Mouse (Mus musculus): ENCODE data around the gene Fez2. TPM values are rescaled to one million over a fixed set of nuclear protein-coding genes. Genes with fewer than 3 reads are reported as not detected.

Fez2 gene
- 10 to 100 TPM; 58.2 to 65.3 TPM for total RNA-seq (2021)
- long read RNA-seq, experiment 1, transcript Fez2-202 (9 exons, 2,041 nt), result major isoform, 92 of 186 reads
- long read RNA-seq, experiment 1, transcript Fez2-201 (8 exons, 1,939 nt), result minor isoform, 83 of 186 reads
- long read RNA-seq, experiment 1, partial matches to known transcripts, result 1 of 186 reads
- long read RNA-seq, experiment 1, other reads (novel, unspliced or antisense), result 10 of 186 reads
- long read RNA-seq, experiment 2, transcript Fez2-201 (8 exons, 1,939 nt), result major isoform, 77 of 148 reads
- long read RNA-seq, experiment 2, transcript Fez2-202 (9 exons, 2,041 nt), result minor isoform, 57 of 148 reads
- long read RNA-seq, experiment 2, partial matches to known transcripts, result 1 of 148 reads
- long read RNA-seq, experiment 2, other reads (novel, unspliced or antisense), result 13 of 148 reads

DNA sequence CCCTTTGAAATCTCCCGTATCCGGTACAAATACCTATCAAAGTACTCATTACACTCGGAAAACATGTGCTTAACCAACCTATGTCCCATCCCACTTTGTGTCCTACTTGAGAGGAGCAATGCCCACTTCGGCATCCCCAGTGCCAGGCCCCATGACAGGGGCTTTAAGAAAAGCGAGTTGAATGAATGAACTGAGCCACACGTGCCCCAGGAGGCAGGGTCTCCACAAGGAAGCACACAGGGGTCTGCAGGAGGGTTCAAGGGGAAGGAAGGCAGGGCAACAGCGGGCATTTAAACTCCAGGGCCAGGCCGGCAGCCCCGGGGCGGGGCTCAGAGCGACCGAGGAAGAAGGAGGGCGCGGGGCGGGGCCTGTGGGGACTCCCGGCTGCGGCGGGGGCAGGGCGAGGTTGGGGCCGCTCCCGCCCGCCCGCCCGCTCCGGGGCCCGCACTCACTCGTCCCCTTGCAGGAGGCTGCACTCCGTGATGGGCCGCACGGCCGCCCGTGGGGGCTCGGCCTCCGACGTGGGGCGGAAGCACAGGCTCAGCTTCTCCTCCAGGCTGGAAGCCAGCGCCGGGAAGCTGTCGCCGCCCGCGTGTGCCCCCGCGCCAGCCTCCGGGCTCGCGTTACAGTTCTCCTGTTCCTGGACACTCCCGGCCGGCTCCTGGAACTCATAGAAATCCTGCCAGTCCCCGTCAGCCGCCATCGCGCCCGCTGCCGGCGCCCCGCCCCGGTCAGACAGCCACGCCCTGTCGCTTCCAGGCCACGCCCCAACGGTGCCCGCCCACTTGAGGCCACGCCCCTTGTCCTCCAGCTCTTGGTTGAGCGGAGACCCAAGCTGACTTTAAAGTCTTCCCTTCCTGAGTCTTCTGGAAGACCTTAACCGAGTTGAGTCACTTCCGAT is at the start of gene Fez2:
TSS of gene Fez2 (minus strand) at position 772 of the 901 bp plus-strand sequence.
- peak within 1 kb of the TSS; percentile 95 for H3K27ac ChIP-seq
- DNase-seq, result peak; percentile 96
- no peak for TF ChIP-seq CTCF (IDR thresholded peaks at IDR 0.05)
- intact Hi-C loops (cut with DNase I), result loop anchor here (5.0 kb wide), 1 partner anchor 55 kb away; no protein-coding TSS in a partner anchor
- peak within 1 kb of the TSS; percentile 92 for H3K4me3 ChIP-seq

DNA sequence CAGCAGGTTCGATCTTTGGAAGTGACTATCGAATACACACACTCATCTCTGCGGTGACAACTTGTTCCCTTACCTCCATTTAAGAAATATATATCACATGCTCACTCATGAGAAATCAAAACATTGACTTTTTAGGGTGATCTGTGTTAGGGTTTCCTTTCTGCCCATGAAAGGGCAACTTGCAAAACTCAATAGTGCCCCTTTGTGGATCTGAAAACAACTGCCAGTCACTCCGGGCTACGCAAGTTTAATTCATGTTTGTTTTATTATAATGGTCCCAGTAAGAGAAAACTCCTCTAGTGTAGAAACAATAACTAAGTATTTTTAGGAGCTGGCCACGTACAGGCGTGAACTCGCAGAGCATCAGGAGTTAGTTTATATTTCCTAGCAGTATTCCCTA is 47.5 kb upstream of the Fez2 start:
- TF ChIP-seq CTCF (IDR thresholded peaks at IDR 0.05), result peak; percentile 39; the same call in 1 of the 2 replicates
- Histone ChIP-seq H3K4me3 (no peak overlapping the region), H3K27ac (no peak overlapping the region)
- DNase-seq, result no peak
- intact Hi-C loops (cut with DNase I), result no loop called here

DNA sequence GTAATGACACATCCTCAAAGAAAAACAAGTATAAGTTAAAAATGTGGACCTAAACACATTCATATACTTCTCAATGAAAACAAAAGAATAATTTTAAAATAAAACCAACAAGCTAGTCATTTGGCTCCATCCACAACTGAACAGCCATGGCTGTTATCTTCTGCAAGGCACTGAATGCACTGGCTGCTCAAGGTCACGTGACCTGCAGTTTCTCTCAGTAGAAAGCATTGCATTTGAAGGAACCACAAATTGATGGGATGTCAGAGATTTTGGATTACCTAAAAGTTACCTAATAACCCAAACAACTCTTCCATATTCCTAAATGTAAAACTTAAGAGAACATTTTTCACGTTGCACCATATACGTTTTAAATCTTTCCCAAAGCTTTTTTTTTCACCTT is 47.1 kb upstream of the Fez2 start:
- Histone ChIP-seq H3K4me3 (no peak overlapping the region), H3K27ac (no peak overlapping the region)
- no peak for TF ChIP-seq CTCF (IDR thresholded peaks at IDR 0.05)
- intact Hi-C loops (cut with DNase I), result no loop called here
- DNase-seq, result no peak

DNA sequence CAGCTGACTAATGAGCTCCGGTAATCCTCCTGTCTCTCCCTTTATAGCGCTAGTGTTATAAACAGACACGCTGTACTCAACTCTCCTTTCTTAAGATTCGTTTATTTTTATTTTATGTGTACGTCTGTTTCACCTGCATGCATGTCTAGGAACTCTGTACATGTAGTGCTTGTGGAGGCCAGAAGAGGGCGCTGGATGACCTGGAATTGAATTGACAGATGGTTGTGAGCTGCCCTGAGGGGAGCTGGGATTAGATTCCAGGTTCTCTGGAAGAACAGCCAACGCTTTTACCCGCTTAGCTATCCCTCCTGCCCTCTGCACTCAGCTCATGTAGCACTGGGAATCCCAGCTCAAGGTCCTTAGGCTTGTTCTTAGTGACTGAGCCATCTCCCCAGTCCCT is 42.2 kb upstream of the Fez2 start:
- intact Hi-C loops (cut with DNase I), result no loop called here

DNA sequence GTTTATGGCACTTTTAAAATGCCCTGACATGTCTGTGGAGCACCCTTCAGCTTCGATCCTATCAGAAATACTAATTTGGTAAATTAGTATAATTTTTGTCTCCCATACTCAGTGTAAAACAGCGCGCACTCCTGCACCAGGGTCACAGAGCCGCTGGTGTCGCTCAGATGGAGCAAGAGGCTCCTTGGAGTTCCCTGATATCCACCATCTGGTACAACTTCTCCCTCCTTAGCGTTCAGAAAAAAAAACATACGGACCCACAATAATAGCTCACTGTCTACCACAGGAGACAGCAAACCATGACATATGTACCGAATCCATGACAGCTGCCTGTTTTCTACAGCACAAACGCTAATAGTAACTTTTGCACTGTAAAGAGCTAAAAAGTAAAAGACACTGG is 37.6 kb upstream of the Fez2 start:
- DNase-seq, result no peak
- TF ChIP-seq CTCF (IDR thresholded peaks at IDR 0.05), result no peak
- H3K4me3 ChIP-seq, result no peak overlapping the region
- intact Hi-C loops (cut with DNase I), result loop anchor here (1.0 to 5.0 kb wide), 2 partner anchors 258 to 413 kb away; no protein-coding TSS in a partner anchor
- H3K27ac ChIP-seq, result no peak overlapping the region

More for the DNA sequence above, 42.2 kb upstream of the Fez2 start:
- no peak; the same call in 1 of the 2 replicates for TF ChIP-seq CTCF (IDR thresholded peaks at IDR 0.05)
- H3K27ac ChIP-seq, result no peak overlapping the region
- DNase-seq, result no peak
- no peak overlapping the region for H3K4me3 ChIP-seq

DNA sequence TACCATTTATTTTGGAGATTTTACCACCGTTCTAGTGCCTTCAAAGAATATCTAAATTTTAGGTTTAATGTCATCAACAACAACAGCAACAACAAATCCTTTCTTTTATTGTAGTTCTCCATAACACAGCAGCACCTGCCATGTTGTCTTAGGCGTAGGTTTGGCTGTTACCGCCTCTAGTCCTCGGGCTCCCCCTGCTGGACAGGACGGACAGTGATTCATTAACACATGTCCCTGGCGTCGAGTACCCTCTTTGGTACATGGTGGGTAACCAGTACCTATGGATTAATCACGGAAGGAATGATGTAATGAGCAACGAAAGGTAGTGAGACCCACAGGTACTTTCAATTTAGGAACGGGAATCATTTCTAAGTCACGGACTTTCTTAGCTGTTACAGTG is 37.2 kb upstream of the Fez2 start:
- Histone ChIP-seq H3K4me3 (no peak overlapping the region), H3K27ac (no peak overlapping the region)
- intact Hi-C loops (cut with DNase I), result loop anchor here (1.0 to 5.0 kb wide), 2 partner anchors 258 to 413 kb away; no protein-coding TSS in a partner anchor
- TF ChIP-seq CTCF (IDR thresholded peaks at IDR 0.05), result peak; percentile 96
- DNase-seq, result peak; percentile 85

DNA sequence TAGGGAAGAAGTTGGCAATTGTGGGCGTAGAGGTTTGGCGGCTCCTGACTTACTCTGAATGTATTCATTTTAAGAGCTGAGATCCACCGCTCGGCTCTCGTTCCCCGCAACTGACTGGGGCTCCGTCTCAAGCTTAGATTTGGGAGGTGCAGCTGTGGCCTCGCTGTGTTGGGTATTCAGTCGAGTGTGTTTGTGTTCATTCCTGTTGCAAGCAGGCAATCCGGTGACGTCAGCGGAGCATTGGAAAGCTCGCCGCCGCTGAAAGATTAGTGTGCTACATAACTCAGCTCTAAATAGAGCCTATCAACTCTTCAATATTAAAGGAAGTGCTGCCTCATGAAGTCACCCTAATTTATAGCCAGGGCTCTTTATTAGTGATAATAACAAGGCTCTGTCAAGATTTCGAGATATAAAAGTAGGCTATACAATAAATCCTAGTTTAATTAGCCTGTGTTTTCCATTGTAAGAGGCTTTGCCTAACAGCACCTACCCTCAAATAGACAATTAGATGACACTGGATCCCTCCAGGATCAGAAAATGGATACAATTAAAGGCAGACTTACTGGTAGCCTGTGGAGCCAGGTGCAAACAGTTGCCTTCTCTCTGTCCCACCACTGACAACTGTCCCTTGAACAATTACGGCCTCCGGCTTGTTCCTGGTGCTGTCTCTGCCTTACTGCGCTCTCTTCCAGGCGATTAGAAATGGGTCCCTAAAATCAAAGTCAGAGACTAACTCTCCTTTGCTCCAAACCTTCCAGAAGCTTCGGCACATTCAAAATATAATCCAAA is 36.4 kb upstream of the Fez2 start:
- intact Hi-C loops (cut with DNase I), result loop anchor here (5.0 kb wide), 1 partner anchor 157 kb away; no protein-coding TSS in a partner anchor
- Histone ChIP-seq H3K27ac (peak overlapping the region; percentile 51), H3K4me3 (peak overlapping the region; percentile 36)
- DNase-seq, result peak; percentile 51
- no peak for TF ChIP-seq CTCF (IDR thresholded peaks at IDR 0.05)

DNA sequence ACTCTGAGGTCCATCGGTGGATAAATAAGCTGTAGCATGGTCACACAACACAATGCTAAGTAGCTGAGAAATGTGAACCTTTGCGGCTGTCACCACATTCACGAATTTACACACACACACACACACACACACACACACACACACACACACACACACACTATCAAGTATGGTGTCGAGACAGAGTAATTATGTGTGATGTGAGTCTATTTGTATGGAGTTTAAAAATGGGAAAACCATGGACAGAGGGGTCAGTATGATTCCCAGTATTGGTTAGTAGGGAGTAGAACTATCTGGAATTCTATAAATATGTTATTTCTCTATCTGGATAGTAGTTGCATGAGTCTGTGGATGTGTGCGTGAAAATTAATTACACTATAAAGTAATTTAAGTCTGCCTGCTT is 35.6 kb upstream of the Fez2 start:
- no peak for DNase-seq
- Histone ChIP-seq H3K27ac (no peak overlapping the region), H3K4me3 (no peak overlapping the region)
- no peak for TF ChIP-seq CTCF (IDR thresholded peaks at IDR 0.05)
- intact Hi-C loops (cut with DNase I), result loop anchor here (5.0 kb wide), 1 partner anchor 156 kb away; no protein-coding TSS in a partner anchor

DNA sequence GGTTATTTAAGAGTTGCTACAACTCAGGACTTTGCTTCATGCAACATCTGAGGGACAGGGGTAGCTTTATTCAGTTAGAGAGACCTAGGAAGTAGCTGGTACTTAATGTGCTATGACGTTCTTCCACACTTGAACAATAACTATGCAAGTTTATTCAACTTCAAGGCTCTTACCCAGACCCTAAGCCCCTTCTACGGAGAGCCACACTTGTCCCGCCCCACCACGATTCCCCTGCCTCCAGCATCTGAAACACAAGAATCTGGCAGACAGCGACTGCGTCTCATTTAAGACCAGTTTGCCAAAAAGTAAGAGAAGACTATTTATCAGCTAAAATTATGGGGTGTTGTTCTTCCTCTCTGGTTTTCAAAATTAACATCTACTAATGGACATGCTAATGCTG is 33.9 kb upstream of the Fez2 start:
- peak overlapping the region; percentile 23; the same call in 1 of the 2 replicates for H3K4me3 ChIP-seq
- no peak for TF ChIP-seq CTCF (IDR thresholded peaks at IDR 0.05)
- no peak for DNase-seq
- intact Hi-C loops (cut with DNase I), result loop anchor here (1.0 to 5.0 kb wide), 2 partner anchors 155 to 251 kb away; no protein-coding TSS in a partner anchor
- H3K27ac ChIP-seq, result peak overlapping the region; percentile 63

DNA sequence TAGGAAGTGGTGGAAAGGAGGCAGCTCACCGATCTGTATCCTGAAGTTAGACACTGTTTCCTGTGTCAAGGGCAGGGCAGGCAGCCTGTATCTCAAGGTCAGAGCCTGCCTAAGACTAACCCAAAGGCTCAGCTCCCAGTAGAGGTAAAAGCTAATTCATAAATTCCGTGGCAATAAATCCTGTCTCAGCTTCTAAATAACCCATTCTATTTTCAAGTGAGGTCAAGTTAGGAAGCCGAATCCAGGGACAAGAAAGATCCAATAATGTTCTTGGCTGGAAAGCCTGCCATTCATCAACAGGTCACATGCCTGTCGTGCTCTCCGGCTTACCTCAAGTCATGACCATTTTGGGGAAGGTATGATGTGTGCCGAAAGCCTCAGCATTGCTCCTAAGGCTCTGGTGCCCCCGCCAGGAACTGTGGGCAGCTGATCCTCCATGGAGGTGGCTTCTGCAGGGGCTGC is 33.4 kb upstream of the Fez2 start:
- H3K27ac ChIP-seq, result peak overlapping the region; percentile 63
- DNase-seq, result peak; percentile 68
- TF ChIP-seq CTCF (IDR thresholded peaks at IDR 0.05), result peak; percentile 54
- intact Hi-C loops (cut with DNase I), result loop anchor here (1.0 to 5.0 kb wide), 2 partner anchors 154 to 250 kb away; no protein-coding TSS in a partner anchor
- H3K4me3 ChIP-seq, result peak overlapping the region; percentile 23

DNA sequence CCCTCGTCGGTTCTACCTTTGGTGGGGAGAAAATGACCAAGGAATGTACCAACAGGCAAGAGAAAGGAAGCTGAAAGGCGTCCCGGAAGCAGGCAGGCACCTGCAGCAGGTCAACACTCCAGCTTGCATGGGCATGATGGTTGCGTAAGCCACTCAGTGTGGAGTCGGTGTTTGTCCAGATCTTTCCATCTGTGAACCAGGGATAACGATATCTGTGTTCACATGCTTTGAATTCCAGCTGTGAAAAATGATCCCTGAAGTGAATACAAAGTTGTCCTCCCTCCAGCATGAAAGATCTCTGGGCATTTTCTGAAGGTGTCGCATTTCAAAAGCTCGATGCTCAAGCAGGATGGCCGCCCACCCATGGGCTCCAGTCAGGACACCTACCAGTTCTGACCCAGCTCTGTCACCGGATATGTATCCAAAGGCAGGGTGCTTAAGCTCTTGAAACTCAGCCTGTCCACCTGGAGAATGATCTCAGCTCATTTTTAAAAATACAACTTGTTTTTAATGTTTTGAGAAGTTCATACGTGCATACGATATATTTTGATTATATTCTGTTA is 31.8 kb upstream of the Fez2 start:
- peak overlapping the region; percentile 63; the same call in 1 of the 2 replicates for H3K27ac ChIP-seq
- intact Hi-C loops (cut with DNase I), result loop anchor here (5.0 kb wide), 1 partner anchor 152 kb away; no protein-coding TSS in a partner anchor
- no peak for DNase-seq
- no peak overlapping the region for H3K4me3 ChIP-seq
- TF ChIP-seq CTCF (IDR thresholded peaks at IDR 0.05), result no peak
